ENCODE assay signal across 14 mouse cellular contexts in the genomic region with DNA sequence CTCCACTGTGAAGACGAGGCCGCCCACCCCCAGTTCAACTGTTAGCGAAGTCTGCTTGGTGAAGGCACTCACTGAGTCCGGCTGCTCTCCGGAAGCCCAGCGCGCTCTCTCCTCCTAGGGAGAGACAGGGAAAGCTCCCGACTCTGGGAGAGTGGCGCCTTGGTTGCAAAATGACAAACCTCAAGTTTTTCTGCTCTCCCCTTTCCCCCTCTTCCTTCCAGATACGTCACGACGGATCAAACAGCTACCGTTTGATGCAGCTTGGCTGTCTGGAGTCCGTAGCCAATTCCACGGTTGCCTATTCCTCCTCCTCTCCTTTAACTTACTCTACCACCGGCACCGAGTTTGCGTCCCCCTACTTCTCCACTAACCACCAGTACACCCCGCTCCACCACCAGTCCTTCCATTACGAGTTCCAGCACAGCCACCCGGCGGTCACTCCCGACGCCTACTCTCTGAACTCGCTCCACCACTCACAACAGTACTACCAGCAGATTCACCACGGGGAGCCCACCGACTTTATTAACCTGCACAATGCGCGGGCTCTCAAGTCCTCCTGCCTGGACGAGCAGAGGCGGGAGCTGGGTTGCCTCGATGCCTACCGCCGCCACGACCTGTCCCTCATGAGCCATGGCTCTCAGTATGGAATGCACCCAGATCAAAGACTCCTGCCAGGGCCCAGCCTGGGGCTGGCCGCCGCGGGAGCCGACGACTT. TPM values are rescaled to one million over a fixed set of nuclear protein-coding genes. Genes with fewer than 3 reads are reported as not detected.
DNase-seq lines count a peak whose midpoint lies in the region; ATAC-seq and TF ChIP-seq lines count a peak whose summit lies in the region.
"Had no signal": no experiment of that assay in that cellular context is flagged by ENCODE, and none has a peak within 500 bp of the region (broad histone marks: within the 10 kb centered on the region; RNA-seq: fewer than 3 reads in every experiment).

No protein-coding gene starts in this region.

- ATAC-seq in hindbrain, postnatal 0 days: no peak
- ATAC-seq in hindbrain, embryonic 14.5 days (ENCODE audit: low FRiP score): peak; percentile 28; the same call in 1 of the 2 replicates
- ATAC-seq in neural tube, embryonic 12.5 days (ENCODE audit: low FRiP score, low read depth): peak; percentile 39; the same call in 1 of the 2 replicates

- under 1% methylated on average over 40 of the region's 40 CpGs for WGBS in hindbrain, embryonic 10.5 days
- 1% methylated on average over 39 of the region's 40 CpGs for WGBS in hindbrain, postnatal 0 days
- WGBS in embryonic facial prominence, embryonic 10.5 days: under 1% methylated on average over 40 of the region's 40 CpGs
- WGBS in hindbrain, embryonic 14.5 days: under 1% methylated on average over 40 of the region's 40 CpGs
- under 1% methylated on average over 40 of the region's 40 CpGs for WGBS in neural tube, embryonic 12.5 days

- no peak overlapping the region for H3K27ac ChIP-seq in hindbrain, embryonic 10.5 days
- no peak overlapping the region for H3K27ac ChIP-seq in hindbrain, postnatal 0 days
- no peak overlapping the region for H3K27ac ChIP-seq in embryonic facial prominence, embryonic 10.5 days (replicated peaks)
- H3K27ac ChIP-seq in hindbrain, embryonic 14.5 days: no peak overlapping the region
- no peak overlapping the region for H3K27ac ChIP-seq in neural tube, embryonic 12.5 days

- no peak overlapping the region for H3K4me2 ChIP-seq in hindbrain, postnatal 0 days (ENCODE audit: low read depth, low read length)
- H3K4me2 ChIP-seq in hindbrain, embryonic 14.5 days (replicated peaks): no peak overlapping the region
- 0 out of 2 replicates have a peak overlapping the region, but pooled peaks have one; percentile 5 for H3K4me2 ChIP-seq in neural tube, embryonic 12.5 days (replicated peaks)

- peak; percentile 52 for DNase-seq in hindbrain, embryonic 10.5 days (ENCODE audit: low spot score)
- DNase-seq in hindbrain, postnatal 0 days (ENCODE audit: low spot score): no peak
- peak; percentile 60 for DNase-seq in embryonic facial prominence, embryonic 10.5 days (ENCODE audit: low spot score)
- no peak for DNase-seq in hindbrain, embryonic 14.5 days (ENCODE audit: low spot score)
- DNase-seq in cerebellum, adult 18-20 months: no peak
- no peak for DNase-seq in spleen, adult 18-20 months
- no peak for DNase-seq in lung, adult 18-20 months
- DNase-seq: cerebellum, adult 11 months; kidney, postnatal 4 days had no signal

- no peak for TF ChIP-seq CTCF in hindbrain, postnatal 0 days (IDR thresholded peaks at IDR 0.05; ENCODE audit: low read depth)

- H3K4me3 ChIP-seq in hindbrain, embryonic 10.5 days: peak overlapping the region; percentile 29; the same call in 1 of the 2 replicates
- no peak overlapping the region for H3K4me3 ChIP-seq in hindbrain, postnatal 0 days (ENCODE audit: low read length)
- peak overlapping the region; percentile 30; the same call in 1 of the 2 replicates for H3K4me3 ChIP-seq in embryonic facial prominence, embryonic 10.5 days
- H3K4me3 ChIP-seq in hindbrain, embryonic 14.5 days (replicated peaks; ENCODE audit: low read length): peak overlapping the region; percentile 5; the same call in 1 of the 2 replicates
- no peak overlapping the region for H3K4me3 ChIP-seq in neural tube, embryonic 12.5 days

- H3K27me3 ChIP-seq in hindbrain, embryonic 10.5 days (ENCODE audit: insufficient read depth, poor library complexity, severe bottlenecking): peaks cover 100% of the 10 kb centered on the region
- peaks cover 88% of the 10 kb centered on the region for H3K27me3 ChIP-seq in hindbrain, postnatal 0 days (ENCODE audit: insufficient read depth, low read length)
- H3K27me3 ChIP-seq in embryonic facial prominence, embryonic 10.5 days (replicated peaks; ENCODE audit: low read depth, poor library complexity, severe bottlenecking): peaks cover 99% of the 10 kb centered on the region
- peaks cover 100% of the 10 kb centered on the region for H3K27me3 ChIP-seq in hindbrain, embryonic 14.5 days (ENCODE audit: control insufficient read depth, insufficient read depth, low read length)
- peaks cover 97% of the 10 kb centered on the region for H3K27me3 ChIP-seq in neural tube, embryonic 12.5 days (replicated peaks)

- H3K9ac ChIP-seq in hindbrain, postnatal 0 days (replicated peaks; ENCODE audit: low read length): no peak overlapping the region
- H3K9ac ChIP-seq in hindbrain, embryonic 14.5 days: no peak overlapping the region
- H3K9ac ChIP-seq in neural tube, embryonic 12.5 days: no peak overlapping the region

- H3K36me3 ChIP-seq in hindbrain, embryonic 10.5 days: no peaks in the 10 kb centered on the region
- no peaks in the 10 kb centered on the region for H3K36me3 ChIP-seq in hindbrain, postnatal 0 days (ENCODE audit: insufficient read depth, low read length)
- H3K36me3 ChIP-seq in embryonic facial prominence, embryonic 10.5 days (replicated peaks): no peaks in the 10 kb centered on the region
- H3K36me3 ChIP-seq in hindbrain, embryonic 14.5 days (replicated peaks; ENCODE audit: control insufficient read depth, insufficient read depth): no peaks in the 10 kb centered on the region
- H3K36me3 ChIP-seq in neural tube, embryonic 12.5 days: no peaks in the 10 kb centered on the region

- H3K4me1 ChIP-seq in hindbrain, embryonic 10.5 days (replicated peaks): peaks cover 9% of the 10 kb centered on the region
- H3K4me1 ChIP-seq in hindbrain, postnatal 0 days (ENCODE audit: insufficient read depth, low read length): no peaks in the 10 kb centered on the region
- H3K4me1 ChIP-seq in embryonic facial prominence, embryonic 10.5 days: peaks cover 5% of the 10 kb centered on the region
- H3K4me1 ChIP-seq in hindbrain, embryonic 14.5 days (replicated peaks; ENCODE audit: control insufficient read depth, insufficient read depth, low read length): no peaks in the 10 kb centered on the region
- no peaks in the 10 kb centered on the region; the same call in 1 of the 2 replicates for H3K4me1 ChIP-seq in neural tube, embryonic 12.5 days

- no peaks in the 10 kb centered on the region for H3K9me3 ChIP-seq in hindbrain, embryonic 10.5 days
- H3K9me3 ChIP-seq in hindbrain, postnatal 0 days (ENCODE audit: low read length): no peaks in the 10 kb centered on the region
- H3K9me3 ChIP-seq in embryonic facial prominence, embryonic 10.5 days: no peaks in the 10 kb centered on the region
- no peaks in the 10 kb centered on the region for H3K9me3 ChIP-seq in hindbrain, embryonic 14.5 days (ENCODE audit: control insufficient read depth, low read length)
- no peaks in the 10 kb centered on the region for H3K9me3 ChIP-seq in neural tube, embryonic 12.5 days

RNA-seq across cellular contexts. Expression of gene Tfap2d, which starts 1.5 kb away (rescaled TPM):
- 0.50 and 0.61 TPM in 2 replicates for polyA plus RNA-seq in hindbrain, embryonic 10.5 days (2016; fragmentation: Nextera tagmentation; extraction: Ambion mirVana)
- total RNA-seq in hindbrain, postnatal 0 days (2014; rRNA removed): 1.0 and 2.4 TPM in 2 replicates
- 0.52 and 7.1 TPM in 2 replicates for polyA plus RNA-seq in hindbrain, postnatal 0 days (2015; fragmentation: Nextera tagmentation; extraction: Ambion mirVana)
- 0.34 TPM in 1 of 2 replicates, not detected in the other for polyA plus RNA-seq in embryonic facial prominence, embryonic 10.5 days (2016; fragmentation: Nextera tagmentation; extraction: Ambion mirVana)
- polyA plus RNA-seq in hindbrain, embryonic 14.5 days (2014; fragmentation: Nextera tagmentation; extraction: Ambion mirVana): 4.4 TPM in 1 of 2 replicates, not detected in the other
- polyA plus RNA-seq in neural tube, embryonic 12.5 days (2016; fragmentation: Nextera tagmentation; extraction: Ambion mirVana): not detected in 2 replicates
- total RNA-seq: granulocyte monocyte progenitor cell, adult 5-6 weeks; hematopoietic stem cell, adult 5-6 weeks had no signal
- polyA plus RNA-seq: lung, embryonic 16.5 days; stomach, embryonic 16.5 days had no signal

Comparison
In these comparisons a context has a peak if more than half of its experiments do, and no peak if none do; other contexts are left out.
1. DNase-seq: peak in hindbrain, embryonic 10.5 days (single experiment) and embryonic facial prominence, embryonic 10.5 days (single experiment); none in hindbrain, postnatal 0 days (single experiment), hindbrain, embryonic 14.5 days (single experiment), cerebellum, adult 18-20 months (0 of 2), spleen, adult 18-20 months (0 of 2) and lung, adult 18-20 months (0 of 2).
2. H3K4me3 ChIP-seq: peak in hindbrain, embryonic 10.5 days (single experiment), embryonic facial prominence, embryonic 10.5 days (single experiment) and hindbrain, embryonic 14.5 days (single experiment); none in hindbrain, postnatal 0 days (single experiment) and neural tube, embryonic 12.5 days (single experiment).